10 mouse cellular contexts compared by ENCODE assay signal in the genomic region with DNA sequence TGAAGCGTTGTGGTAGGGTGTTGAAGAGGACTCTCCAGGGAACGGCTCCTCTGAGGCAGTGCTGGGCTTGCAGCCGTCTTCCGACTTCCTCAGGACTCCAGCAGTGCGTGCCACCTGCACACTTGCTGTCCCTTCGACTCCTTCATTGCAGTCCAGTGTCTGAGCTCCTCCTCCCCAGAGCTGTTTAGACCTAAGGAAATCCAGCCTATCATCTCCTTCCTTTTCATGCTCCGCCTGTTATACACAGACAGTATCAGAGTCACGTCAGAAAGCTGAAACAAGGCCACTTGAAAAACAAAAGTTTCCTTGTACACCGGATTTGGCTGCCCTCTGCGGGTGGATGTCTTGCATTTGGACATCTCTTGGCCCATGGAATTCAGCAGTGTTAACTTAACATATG. TPM values are rescaled to one million over a fixed set of nuclear protein-coding genes. Genes with fewer than 3 reads are reported as not detected.
DNase-seq lines count a peak whose midpoint lies in the region; ATAC-seq and TF ChIP-seq lines count a peak whose summit lies in the region.
"Had no signal": no experiment of that assay in that cellular context is flagged by ENCODE, and none has a peak within 500 bp of the region (broad histone marks: within the 10 kb centered on the region; RNA-seq: fewer than 3 reads in every experiment).

No protein-coding gene starts in this region.

- no peak overlapping the region for H3K4me3 ChIP-seq in kidney, embryonic 15.5 days (replicated peaks)
- 0 out of 2 replicates have a peak overlapping the region, but pooled peaks have one; percentile 1 for H3K4me3 ChIP-seq in heart, adult 2 months
- H3K4me3 ChIP-seq in lung, postnatal 0 days (ENCODE audit: low read depth, low read length): no peak overlapping the region
- H3K4me3 ChIP-seq: stomach, embryonic 15.5 days had no signal

- intact Hi-C loops in heart, adult 2 months (cut with DNase I): loop anchor here (5.0 kb wide), 1 partner anchor 115 kb away; no protein-coding TSS in a partner anchor
- intact Hi-C loops in left cerebral cortex, postnatal 25 days (cut with DNase I): no loop called here

- no peaks in the 10 kb centered on the region for H3K9me3 ChIP-seq in kidney, embryonic 15.5 days (replicated peaks)
- no peaks in the 10 kb centered on the region for H3K9me3 ChIP-seq in lung, postnatal 0 days (ENCODE audit: low read length)
- H3K9me3 ChIP-seq: stomach, embryonic 15.5 days had no signal

- WGBS in kidney, embryonic 15.5 days: 64% methylated on average over 10 of the region's 10 CpGs
- 32% methylated on average over 10 of the region's 10 CpGs for WGBS in heart, adult 2 months
- WGBS in lung, postnatal 0 days: 38% methylated on average over 10 of the region's 10 CpGs

- DNase-seq in kidney, postnatal 14 days: peak; percentile 8
- peak; percentile 24 for DNase-seq in brain, embryonic 14.5 days (ENCODE audit: low read depth)
- peak; percentile 29 to 31 for DNase-seq in heart, adult 2 months
- peak; percentile 71 for DNase-seq in lung, postnatal 0 days (ENCODE audit: low spot score)
- DNase-seq in left cerebral cortex, postnatal 25 days (ENCODE audit: low spot score in 2 of 2): no peak
- DNase-seq in urinary bladder, postnatal 25 days (ENCODE audit: low spot score): no peak
- DNase-seq: layer of hippocampus, adult 9-11 months had no signal

- no peaks in the 10 kb centered on the region for H3K79me2 ChIP-seq in heart, adult 2 months (replicated peaks; ENCODE audit: control insufficient read depth, insufficient read depth, low read length)

- no peak for ATAC-seq in kidney, embryonic 15.5 days (replicated peaks; ENCODE audit: low FRiP score)
- peak; percentile 89 for ATAC-seq in lung, postnatal 0 days

- no peak overlapping the region for H3K4me2 ChIP-seq in kidney, embryonic 15.5 days
- H3K4me2 ChIP-seq in lung, postnatal 0 days (replicated peaks; ENCODE audit: low read depth, low read length): 0 out of 2 replicates have a peak overlapping the region, but pooled peaks have one; percentile 17
- H3K4me2 ChIP-seq: stomach, embryonic 15.5 days had no signal

- H3K27me3 ChIP-seq in kidney, embryonic 15.5 days: no peaks in the 10 kb centered on the region
- no peaks in the 10 kb centered on the region for H3K27me3 ChIP-seq in heart, adult 2 months (ENCODE audit: control insufficient read depth, insufficient read depth, low read length)
- H3K27me3 ChIP-seq in lung, postnatal 0 days (replicated peaks; ENCODE audit: insufficient read depth, low read length): no peaks in the 10 kb centered on the region
- H3K27me3 ChIP-seq: stomach, embryonic 15.5 days had no signal

- no peak overlapping the region for H3K9ac ChIP-seq in kidney, embryonic 15.5 days
- H3K9ac ChIP-seq in heart, adult 2 months (ENCODE audit: low read depth, low read length): no peak overlapping the region
- H3K9ac ChIP-seq in lung, postnatal 0 days (replicated peaks; ENCODE audit: low read depth): no peak overlapping the region
- H3K9ac ChIP-seq: stomach, embryonic 15.5 days had no signal

- TF ChIP-seq EP300 in heart, adult 2 months (IDR thresholded peaks at IDR 0.05; ENCODE audit: insufficient read depth, low read depth, low read length): no peak
- no peak for TF ChIP-seq EP300 in lung, postnatal 0 days (IDR thresholded peaks at IDR 0.05)

- no peak for TF ChIP-seq POLR2A in brain, embryonic 14.5 days (IDR thresholded peaks at IDR 0.05; ENCODE audit: borderline replicate concordance, extremely low read depth, insufficient read depth, insufficient read length, poor library complexity, severe bottlenecking)
- no peak for TF ChIP-seq POLR2A in heart, adult 2 months (IDR thresholded peaks at IDR 0.05; ENCODE audit: insufficient read depth, low read depth, low read length)

- no peak for TF ChIP-seq CTCF in brain, embryonic 14.5 days (IDR thresholded peaks at IDR 0.05; ENCODE audit: borderline replicate concordance, extremely low read depth, insufficient read depth, insufficient read length)
- peak; percentile 57 for TF ChIP-seq CTCF in heart, adult 2 months (IDR thresholded peaks at IDR 0.05)
- TF ChIP-seq CTCF in lung, postnatal 0 days (IDR thresholded peaks at IDR 0.05): peak; percentile 56

- no peak overlapping the region for H3K27ac ChIP-seq in kidney, embryonic 15.5 days
- no peak overlapping the region for H3K27ac ChIP-seq in heart, adult 2 months
- no peak overlapping the region for H3K27ac ChIP-seq in lung, postnatal 0 days (ENCODE audit: low read length)
- H3K27ac ChIP-seq: macrophage; stomach, embryonic 15.5 days had no signal

- H3K4me1 ChIP-seq in kidney, embryonic 15.5 days: peaks cover 8% of the 10 kb centered on the region
- peaks cover 3% of the 10 kb centered on the region; the same call in 1 of the 2 replicates for H3K4me1 ChIP-seq in heart, adult 2 months (ENCODE audit: control insufficient read depth, insufficient read depth, low read length)
- no peaks in the 10 kb centered on the region for H3K4me1 ChIP-seq in lung, postnatal 0 days (ENCODE audit: insufficient read depth, low read depth, low read length)
- H3K4me1 ChIP-seq: stomach, embryonic 15.5 days had no signal

- no peaks in the 10 kb centered on the region for H3K36me3 ChIP-seq in kidney, embryonic 15.5 days
- H3K36me3 ChIP-seq in heart, adult 2 months (ENCODE audit: control insufficient read depth, insufficient read depth, low read length): no peaks in the 10 kb centered on the region
- no peaks in the 10 kb centered on the region for H3K36me3 ChIP-seq in lung, postnatal 0 days (ENCODE audit: insufficient read depth, low read length)
- H3K36me3 ChIP-seq: stomach, embryonic 15.5 days had no signal

RNA-seq across cellular contexts. Expression of gene Sertad4, which starts 41.7 kb away (rescaled TPM):
- polyA plus RNA-seq in kidney, embryonic 15.5 days (2015; fragmentation: Nextera tagmentation; extraction: Ambion mirVana): 22.9 TPM in 2 replicates
- polyA plus RNA-seq in brain, embryonic 14.5 days (2012; rRNA removed): 32.5 and 38.7 TPM in 2 replicates
- 1 to 10 TPM; 3.3 to 3.9 TPM for total RNA-seq in heart, adult 2 months (2021)
- 4.1 and 7.8 TPM in 2 replicates for polyA plus RNA-seq in heart, adult 2 months (2012; rRNA removed)
- polyA plus RNA-seq in lung, postnatal 0 days (2015; fragmentation: Nextera tagmentation; extraction: Ambion mirVana): 3.2 and 3.4 TPM in 2 replicates
- 10 to 100 TPM; 14.4 to 17.9 TPM for total RNA-seq in left cerebral cortex, postnatal 25 days (2021)
- polyA plus RNA-seq: macrophage had no signal

Comparison
In these comparisons a context has a peak if more than half of its experiments do, and no peak if none do; other contexts are left out.
1. DNase-seq: peak in kidney, postnatal 14 days (single experiment), brain, embryonic 14.5 days (single experiment), heart, adult 2 months (2 of 2) and lung, postnatal 0 days (single experiment); none in left cerebral cortex, postnatal 25 days (0 of 2) and urinary bladder, postnatal 25 days (single experiment).